Mouse (Mus musculus): ENCODE results near the gene Cfap73. TPM values are rescaled to one million over a fixed set of nuclear protein-coding genes. Genes with fewer than 3 reads are reported as not detected.

Gene Cfap73
- total and polyA plus RNA-seq, 3 experiments = 0.26 TPM; not detected in 2

- no peak for TF ChIP-seq MAZ (IDR thresholded peaks at IDR 0.05; ENCODE audit: low read depth, low read length)
- TF ChIP-seq USF1 (IDR thresholded peaks at IDR 0.05; ENCODE audit: low read depth, low read length) = no peak
- TF ChIP-seq POLR2A (IDR thresholded peaks at IDR 0.05; ENCODE audit: low read depth, low read length) = no peak
- TF ChIP-seq ELF1 (IDR thresholded peaks at IDR 0.05; ENCODE audit: low read depth, low read length) = no peak
- TF ChIP-seq ZMIZ1 (IDR thresholded peaks at IDR 0.05; ENCODE audit: low read depth, low read length) = no peak
- TF ChIP-seq MAFK (IDR thresholded peaks at IDR 0.05; ENCODE audit: insufficient replicate concordance, low read length) = no peak
- peak; percentile 40; the same call in 1 of the 2 replicates for TF ChIP-seq MAX (IDR thresholded peaks at IDR 0.05; ENCODE audit: low read length)
- TF ChIP-seq POLR2AphosphoS2 (IDR thresholded peaks at IDR 0.05; ENCODE audit: low read depth, low read length) = no peak
Observed at GRCm38 (mm10) chr5:120605241-120605661, 28.8 kb downstream of the Cfap73 start.

GRCm38 (mm10) chr5:120604839-120605238, 29.2 kb downstream of the Cfap73 start:
- no peaks in the 10 kb centered on the region for H3K9me3 ChIP-seq (replicated peaks; ENCODE audit: low read length)
- no peaks in the 10 kb centered on the region for H3K79me2 ChIP-seq (replicated peaks; ENCODE audit: control insufficient read depth, extremely low read depth, insufficient read depth, poor library complexity, severe bottlenecking)
- H3K4me2 ChIP-seq (ENCODE audit: insufficient read depth, low read depth, poor library complexity, severe bottlenecking) = peak overlapping the region; percentile 53
- peaks cover 0 to 29% of the 10 kb centered on the region in 2 experiments for H3K36me3 ChIP-seq (replicated peaks in 1 of 2; ENCODE audit: control insufficient read depth in 1 of 2, insufficient read depth in 1 of 2, low read length in 1 of 2)
- H3K4me3 ChIP-seq (replicated peaks in 1 of 3; ENCODE audit: low read depth in 2 of 3, low read length in 2 of 3, poor library complexity in 1 of 3) = peak overlapping the region; percentile 25 to 56 (median 41)
- no peak overlapping the region for H3K9ac ChIP-seq (ENCODE audit: insufficient read depth, low read depth)
- H3K4me1 ChIP-seq (ENCODE audit: control insufficient read depth in 1 of 2, insufficient read depth in 2 of 2) = peaks cover 0 to 10% of the 10 kb centered on the region in 2 experiments; a peak in 2 of 4 replicates
- TF ChIP-seq ETS1 (conservative IDR thresholded peaks at IDR 0.05; ENCODE audit: low read depth, low read length) = no peak
- TF ChIP-seq TCF12 (IDR thresholded peaks at IDR 0.05; ENCODE audit: low read depth, low read length) = no peak
- TF ChIP-seq E2F4 (IDR thresholded peaks at IDR 0.05; ENCODE audit: insufficient replicate concordance, low read depth, low read length) = no peak
- TF ChIP-seq RAD21 (IDR thresholded peaks at IDR 0.05; ENCODE audit: low read depth, low read length) = peak; percentile 73
- no peak for TF ChIP-seq POLR2A (IDR thresholded peaks at IDR 0.05; ENCODE audit: low read depth, low read length)
- peak; percentile 40; the same call in 1 of the 2 replicates for TF ChIP-seq IRF4 (IDR thresholded peaks at IDR 0.05; ENCODE audit: low read depth, low read length)
- no peak for TF ChIP-seq POLR2AphosphoS2 (IDR thresholded peaks at IDR 0.05; ENCODE audit: low read depth, low read length)
- no peak for TF ChIP-seq ELF1 (IDR thresholded peaks at IDR 0.05; ENCODE audit: low read depth, low read length)
- TF ChIP-seq MAZ (IDR thresholded peaks at IDR 0.05; ENCODE audit: low read depth, low read length) = no peak
- TF ChIP-seq MYC (IDR thresholded peaks at IDR 0.05; ENCODE audit: low read depth, low read length) = no peak
- TF ChIP-seq CHD2 (IDR thresholded peaks at IDR 0.05; ENCODE audit: low read length) = no peak
- TF ChIP-seq BHLHE40 (IDR thresholded peaks at IDR 0.05; ENCODE audit: low read depth, low read length) = no peak
- TF ChIP-seq CTCF (conservative IDR thresholded peaks at IDR 0.05 in 1 of 2, IDR thresholded peaks at IDR 0.05 in 1 of 2; ENCODE audit: low read depth in 2 of 2, low read length in 2 of 2) = peak; percentile 57 to 90; a peak in 3 of 4 replicates
- TF ChIP-seq MAFK (IDR thresholded peaks at IDR 0.05; ENCODE audit: insufficient replicate concordance, low read length) = no peak
- TF ChIP-seq SMC3 (IDR thresholded peaks at IDR 0.05; ENCODE audit: low read depth, low read length) = peak; percentile 87
- no peak for TF ChIP-seq TBP (conservative IDR thresholded peaks at IDR 0.05; ENCODE audit: low read depth, low read length)
- TF ChIP-seq JUND (conservative IDR thresholded peaks at IDR 0.05; ENCODE audit: low read depth, low read length) = no peak
- TF ChIP-seq ZC3H11A (IDR thresholded peaks at IDR 0.05; ENCODE audit: low read depth, low read length) = peak; percentile 21; the same call in 1 of the 2 replicates
- no peak for TF ChIP-seq HCFC1 (IDR thresholded peaks at IDR 0.05; ENCODE audit: low read depth, low read length)
- TF ChIP-seq KAT2A (IDR thresholded peaks at IDR 0.05; ENCODE audit: insufficient replicate concordance, low read length) = no peak
- TF ChIP-seq ZMIZ1 (IDR thresholded peaks at IDR 0.05; ENCODE audit: low read depth, low read length) = no peak
- no peak for TF ChIP-seq GABPA (IDR thresholded peaks at IDR 0.05; ENCODE audit: insufficient replicate concordance, low read depth, low read length)
- DNase-seq (ENCODE audit: extremely low read depth) = peak; percentile 92
- dilution Hi-C loops (cut with MboI; ENCODE audit: extremely low pct_ligation_motif_present, extremely low pct_unique_long_range_greater_than_20kb, low sequenced_read_pairs) (no loop called here), in situ Hi-C loops (cut with MboI; ENCODE audit: low pct_ligation_motif_present, low pct_unique_long_range_greater_than_20kb, low sequenced_read_pairs) (loop anchor here (5.0 to 25.0 kb wide), 3 partner anchors 88 to 468 kb away; no protein-coding TSS in a partner anchor)
- peaks cover 2% of the 10 kb centered on the region for H3K27me3 ChIP-seq (replicated peaks)
- no peak overlapping the region for H3K27ac ChIP-seq (ENCODE audit: insufficient read depth, low read depth)

More at GRCm38 (mm10) chr5:120605241-120605661, 28.8 kb downstream of the Cfap73 start:
- in situ Hi-C loops (cut with MboI; ENCODE audit: low pct_ligation_motif_present, low pct_unique_long_range_greater_than_20kb, low sequenced_read_pairs) (loop anchor here (5.0 to 25.0 kb wide), 3 partner anchors 88 to 468 kb away; no protein-coding TSS in a partner anchor), dilution Hi-C loops (cut with MboI; ENCODE audit: extremely low pct_ligation_motif_present, extremely low pct_unique_long_range_greater_than_20kb, low sequenced_read_pairs) (no loop called here)
- Histone ChIP-seq H3K4me3 (replicated peaks in 1 of 3; ENCODE audit: low read depth in 2 of 3, low read length in 2 of 3, poor library complexity in 1 of 3) (peak overlapping the region; percentile 25 to 56 (median 41)), H3K4me1 (ENCODE audit: control insufficient read depth in 1 of 2, insufficient read depth in 2 of 2) (peaks cover 0 to 10% of the 10 kb centered on the region in 2 experiments; a peak in 2 of 4 replicates), H3K9ac (ENCODE audit: insufficient read depth, low read depth) (peak overlapping the region; percentile 5; the same call in 1 of the 2 replicates), H3K27me3 (replicated peaks) (peaks cover under 1% of the 10 kb centered on the region), H3K4me2 (ENCODE audit: insufficient read depth, low read depth, poor library complexity, severe bottlenecking) (peak overlapping the region; percentile 53), H3K36me3 (replicated peaks in 1 of 2; ENCODE audit: control insufficient read depth in 1 of 2, insufficient read depth in 1 of 2, low read length in 1 of 2) (peaks cover 0 to 33% of the 10 kb centered on the region in 2 experiments), H3K9me3 (replicated peaks; ENCODE audit: low read length) (no peaks in the 10 kb centered on the region), H3K79me2 (replicated peaks; ENCODE audit: control insufficient read depth, extremely low read depth, insufficient read depth, poor library complexity, severe bottlenecking) (no peaks in the 10 kb centered on the region), H3K27ac (ENCODE audit: insufficient read depth, low read depth) (no peak overlapping the region)
- no peak for DNase-seq (ENCODE audit: extremely low read depth)

All from CH12.LX (cell line).